Mouse (Mus musculus) layer of hippocampus, postnatal 25 days (tissue): ENCODE data around the gene Scgb1b17. TPM values are rescaled to one million over a fixed set of nuclear protein-coding genes. Genes with fewer than 3 reads are reported as not detected.
"Not testable (repeated sequence)": the region's sequence is repeated elsewhere in the genome, so short reads cannot be mapped to it uniquely, and the experiment has no call there.

Experiments
- DNase-seq, 2 experiments: peaks; one replicate each; pipeline ENCODE4 v3.0.0; 2022; ENCODE audit warnings: mixed read lengths in 2 of 2, low spot score in 1 of 2; ENCODE audit errors: extremely low spot score in 1 of 2
- total RNA-seq, 2 experiments: library from RNA; stranded (reverse); gene quantifications; 2 replicates each; pipeline ENCODE4 v1.2.3; 2021

Gene Scgb1b17
- not detected for total RNA-seq

- DNase-seq = not testable (repeated sequence)
These were observed at the start of gene Scgb1b17 for GRCm38 (mm10) chr7:33063149-33063548. Gene Scgb1b17, plus strand, starts transcription at chr7:33063449.

GRCm38 (mm10) chr7:33056461-33056860, 6.8 kb upstream of the Scgb1b17 start, which contains the start of gene Scgb2b17:
Gene Scgb2b17, minus strand, starts transcription at chr7:33056561.
- DNase-seq = not testable (repeated sequence)

Other genes with a start within 250 kb of the Scgb1b17 start
- not detected for gene Scgb2b15, start 233.8 kb upstream of the Scgb1b17 start, total RNA-seq
- not detected for gene Scgb1b15, start 226.9 kb upstream of the Scgb1b17 start, total RNA-seq
- gene Scgb2b17, start 6.9 kb upstream of the Scgb1b17 start, total RNA-seq = not detected
- gene Scgb2b18, start 110.4 kb downstream of the Scgb1b17 start, total RNA-seq = not detected
- not detected for gene Scgb1b18, start 122.1 kb downstream of the Scgb1b17 start, total RNA-seq
- gene Scgb2b19, start 216.9 kb downstream of the Scgb1b17 start, total RNA-seq = not detected
- not detected for gene Scgb1b19, start 223.8 kb downstream of the Scgb1b17 start, total RNA-seq